Mouse (Mus musculus): ENCODE data around the gene Iqschfp.

Iqschfp gene

GRCm38 (mm10) chr3:68666377-68666776, 774.3 kb downstream of the Iqschfp start:
- DNase-seq: no peak

GRCm38 (mm10) chr3:68667852-68668251, 775.8 kb downstream of the Iqschfp start:
- no peak for DNase-seq

GRCm38 (mm10) chr3:68669418-68669974, 777.5 kb downstream of the Iqschfp start:
- no peak for DNase-seq

- DNase-seq: no peak
Measured at GRCm38 (mm10) chr3:68674721-68675120, 782.7 kb downstream of the Iqschfp start.

- no peak for DNase-seq
Measured at GRCm38 (mm10) chr3:68675216-68675835, 783.3 kb downstream of the Iqschfp start.
